Mouse (Mus musculus) lung, postnatal 0 days (tissue): ENCODE data around the gene Fut1. TPM values are rescaled to one million over a fixed set of nuclear protein-coding genes. Genes with fewer than 3 reads are reported as not detected.

Experiments
- ATAC-seq: fragments of 200-750 bp; cut with Nextera tagmentation; 2 replicates; pipeline ENCODE4 v1.8.0; 2017; ENCODE audit warnings: moderate library complexity
- DNase-seq: peaks from one replicate; pipeline ENCODE4 v3.0.0-alpha.2; 2016; ENCODE audit warnings: low spot score
- H3K27ac ChIP-seq: fragments of 300-500 bp; sonication (generic); 2 replicates; pipeline ENCODE4 v1.5.1; 2014; ENCODE audit warnings: antibody characterized with exemption, mild to moderate bottlenecking, low read length, mixed read lengths
- H3K27me3 ChIP-seq: fragments of 300-500 bp; sonication (generic); replicated peaks from 2 replicates; pipeline ENCODE4 v1.6.1; 2014; ENCODE audit warnings: low read length, mixed read lengths; ENCODE audit not compliant: insufficient read depth
- H3K36me3 ChIP-seq: fragments of 300-500 bp; sonication (generic); 2 replicates; pipeline ENCODE4 v1.6.1; 2014; ENCODE audit warnings: low read length, mixed read lengths; ENCODE audit not compliant: insufficient read depth
- H3K4me1 ChIP-seq: fragments of 300-500 bp; sonication (generic); 2 replicates; pipeline ENCODE4 v1.6.1; 2014; ENCODE audit warnings: antibody characterized with exemption, low read depth, low read length, mixed read lengths; ENCODE audit not compliant: insufficient read depth
- H3K4me2 ChIP-seq: fragments of 300-500 bp; sonication (generic); replicated peaks from 2 replicates; pipeline ENCODE4 v1.6.1; 2014; ENCODE audit warnings: low read depth, mild to moderate bottlenecking, low read length, moderate library complexity, mixed read lengths
- H3K4me3 ChIP-seq: fragments of 300-500 bp; sonication (generic); 2 replicates; pipeline ENCODE4 v1.5.1; 2014; ENCODE audit warnings: low read depth, low read length
- H3K9ac ChIP-seq: fragments of 300-500 bp; sonication (generic); replicated peaks from 2 replicates; pipeline ENCODE4 v1.6.1; 2014; ENCODE audit warnings: low read depth, mild to moderate bottlenecking
- H3K9me3 ChIP-seq: fragments of 300-500 bp; sonication (generic); 2 replicates; pipeline ENCODE4 v1.6.1; 2016; ENCODE audit warnings: low read length, mixed read lengths
- CTCF ChIP-seq: IDR thresholded peaks from 2 replicates; pipeline ENCODE4 v1.5.1; 2016; ENCODE audit warnings: antibody characterized with exemption, mild to moderate bottlenecking
- EP300 ChIP-seq: IDR thresholded peaks from 2 replicates; pipeline ENCODE4 v1.6.1; 2016; ENCODE audit warnings: antibody characterized with exemption, mild to moderate bottlenecking, control low read depth
- WGBS: fragments of 180-500 bp; shearing (Covaris S2); extraction: QIAGEN DNeasy Blood & Tissue Kit; methylation state at CpG from one replicate; pipeline ENCODE4 v1.1.7; 2014; 5-methylcytosine and 5-hydroxymethylcytosine counted together
- polyA plus RNA-seq: library from polyadenylated mRNA; unstranded; fragments of >200 nt; fragmentation: Nextera tagmentation; extraction: Ambion mirVana; gene quantifications from 2 replicates; pipeline ENCODE4 v1.2.1, GENCODE M21; 2015

Fut1 gene
- polyA plus RNA-seq, 1 experiment from 2014 or later, result 0.13 TPM

DNA sequence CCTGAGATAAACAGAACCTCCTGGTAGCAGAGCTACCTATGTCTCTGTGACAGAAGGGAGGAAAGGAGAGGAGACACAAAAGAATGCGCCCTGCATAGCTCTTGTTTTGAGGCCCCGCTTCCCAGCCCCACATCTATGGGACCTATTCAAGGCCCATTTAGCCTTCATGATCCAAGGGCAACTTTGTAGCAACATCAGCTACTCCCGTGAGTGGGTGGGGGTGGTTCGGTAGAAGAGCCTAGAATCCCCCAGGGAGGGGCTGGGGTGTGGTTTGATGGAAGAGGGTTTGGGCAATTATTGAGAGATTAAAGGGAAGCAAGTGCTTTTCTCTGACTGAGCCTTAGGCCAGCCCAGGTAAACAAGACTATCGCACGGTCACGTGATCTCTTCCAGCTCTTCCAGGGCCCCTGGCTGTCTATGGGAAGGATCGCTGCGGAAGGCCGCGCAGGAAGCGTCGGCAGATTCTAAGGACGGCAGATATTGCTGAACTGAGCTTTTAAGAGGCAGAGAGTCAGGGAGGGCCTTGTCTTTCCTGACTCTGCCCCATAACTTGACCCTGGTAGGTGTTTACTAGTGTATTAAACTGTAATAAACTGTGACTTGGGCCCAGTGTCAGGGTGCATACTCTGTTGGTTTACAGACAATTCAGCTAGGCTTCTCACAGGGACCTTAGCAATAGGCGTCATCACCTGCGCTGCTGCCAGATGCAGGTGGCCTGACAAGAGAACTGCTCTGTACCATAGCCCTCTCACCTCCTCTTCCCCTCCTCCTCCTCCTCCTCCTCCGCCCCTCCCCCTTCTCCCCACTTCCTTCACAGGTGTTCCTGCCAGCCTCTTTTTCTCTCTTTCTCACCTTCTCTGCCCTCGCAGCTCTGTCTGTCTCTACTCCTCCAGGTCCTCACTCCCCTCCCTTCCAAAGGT lies 17.9 kb upstream of the Fut1 start:
- H3K4me3 ChIP-seq, result no peak overlapping the region
- no peak for DNase-seq
- no peaks in the 10 kb centered on the region for H3K4me1 ChIP-seq
- no peaks in the 10 kb centered on the region for H3K36me3 ChIP-seq
- H3K27ac ChIP-seq, result no peak overlapping the region
- no peaks in the 10 kb centered on the region for H3K9me3 ChIP-seq
- H3K9ac ChIP-seq, result no peak overlapping the region
- no peak overlapping the region for H3K4me2 ChIP-seq
- ATAC-seq, result 0 out of 2 replicates have a peak, but pooled peaks have one; percentile 26
- 34% methylated on average over 18 of the region's 18 CpGs for WGBS
- no peaks in the 10 kb centered on the region for H3K27me3 ChIP-seq
- TF ChIP-seq EP300, result no peak
- TF ChIP-seq CTCF, result no peak

DNA sequence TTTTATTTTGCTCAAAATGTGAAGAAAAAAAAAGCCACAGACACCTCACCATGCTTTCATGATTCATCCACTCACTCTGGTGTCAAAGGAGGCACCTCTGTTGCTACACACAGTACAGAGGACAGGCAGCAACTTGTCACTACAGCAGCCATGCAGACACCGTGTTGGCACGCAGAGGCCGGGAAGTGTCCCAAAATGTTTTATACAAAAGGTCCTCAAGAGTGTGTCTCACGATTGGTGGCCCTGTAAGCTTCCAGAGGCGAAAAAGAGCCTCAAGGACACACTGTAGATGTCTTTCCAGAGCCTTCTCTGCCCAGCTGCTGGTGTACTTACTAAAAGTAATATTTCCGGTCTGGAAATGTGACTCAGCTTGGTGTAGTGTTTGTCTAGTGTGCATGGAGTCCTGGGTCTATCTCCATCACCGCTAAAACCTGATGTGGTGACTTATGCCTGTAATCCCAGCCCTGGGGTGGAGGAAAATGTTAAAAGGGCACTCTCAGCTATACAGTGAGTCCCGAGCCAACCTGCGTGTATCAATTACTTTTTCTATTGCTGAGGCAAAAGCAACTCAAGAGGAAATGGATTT lies 11.3 kb upstream of the Fut1 start:
- H3K4me1 ChIP-seq, result no peaks in the 10 kb centered on the region
- ATAC-seq (no peak), DNase-seq (peak; percentile 49)
- H3K9me3 ChIP-seq, result no peaks in the 10 kb centered on the region
- 52% methylated on average over 9 of the region's 9 CpGs for WGBS
- H3K9ac ChIP-seq, result no peak overlapping the region
- TF ChIP-seq EP300 (no peak), CTCF (no peak)
- H3K27ac ChIP-seq, result no peak overlapping the region
- H3K4me2 ChIP-seq, result no peak overlapping the region
- no peaks in the 10 kb centered on the region for H3K27me3 ChIP-seq
- no peaks in the 10 kb centered on the region for H3K36me3 ChIP-seq
- no peak overlapping the region for H3K4me3 ChIP-seq

DNA sequence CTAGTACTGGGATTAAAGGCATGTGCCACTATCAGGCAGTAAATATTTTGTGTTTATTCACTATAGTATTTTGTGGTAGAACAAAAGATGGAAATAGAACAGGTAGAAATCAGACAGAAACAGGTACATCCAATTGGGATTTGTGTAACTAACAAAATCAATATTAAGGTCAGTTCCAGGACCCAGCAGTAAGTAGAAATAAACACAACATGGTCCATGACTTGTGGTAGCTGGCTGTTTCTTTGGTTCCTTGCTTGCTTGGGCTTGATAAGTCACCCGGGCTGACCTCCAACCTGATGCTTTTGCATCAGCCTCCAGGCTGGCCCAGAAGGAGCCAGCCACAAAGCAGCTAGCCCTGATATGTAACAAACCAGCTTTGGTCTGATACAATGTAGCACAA lies 7.6 kb upstream of the Fut1 start:
- Histone ChIP-seq H3K4me1 (no peaks in the 10 kb centered on the region), H3K36me3 (no peaks in the 10 kb centered on the region), H3K9me3 (no peaks in the 10 kb centered on the region), H3K27ac (no peak overlapping the region), H3K9ac (no peak overlapping the region), H3K4me3 (no peak overlapping the region), H3K4me2 (no peak overlapping the region), H3K27me3 (no peaks in the 10 kb centered on the region)
- no peak for DNase-seq
- WGBS, result 39% methylated on average over 1 of the region's 1 CpGs
- TF ChIP-seq EP300 (no peak), CTCF (no peak)
- ATAC-seq, result no peak

DNA sequence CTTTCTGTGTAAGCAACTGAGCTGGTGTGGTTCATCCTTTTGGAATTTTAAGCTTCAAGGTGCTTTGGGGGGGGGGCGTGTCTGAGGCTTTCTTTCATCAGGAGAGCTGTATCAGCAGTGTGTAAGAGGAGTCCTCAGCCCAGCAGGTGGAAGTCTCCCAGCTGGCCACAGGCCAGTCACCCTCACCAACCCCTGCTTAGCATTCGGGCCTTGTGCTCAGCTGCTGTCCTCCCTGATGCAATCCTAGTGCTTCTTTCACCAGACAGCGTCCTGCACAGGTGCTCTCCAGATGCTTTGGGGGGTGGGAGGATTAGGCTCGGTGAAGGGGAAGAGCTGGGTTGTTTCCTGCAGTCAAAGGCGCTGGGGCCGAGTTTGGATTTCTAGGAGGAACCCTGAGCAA lies 812 bp upstream of the Fut1 start:
- Histone ChIP-seq H3K4me3 (no peak overlapping the region), H3K4me2 (no peak overlapping the region), H3K9ac (no peak overlapping the region), H3K27ac (no peak overlapping the region), H3K36me3 (no peaks in the 10 kb centered on the region), H3K9me3 (no peaks in the 10 kb centered on the region), H3K27me3 (peaks cover 7% of the 10 kb centered on the region; the same call in 1 of the 2 replicates), H3K4me1 (0 out of 2 replicates have a peak, but pooled peaks cover 6% of the 10 kb centered on the region)
- TF ChIP-seq CTCF (no peak), EP300 (no peak)
- peak; percentile 47 for ATAC-seq
- WGBS, result 25% methylated on average over 6 of the region's 6 CpGs
- DNase-seq, result peak; percentile 32

DNA sequence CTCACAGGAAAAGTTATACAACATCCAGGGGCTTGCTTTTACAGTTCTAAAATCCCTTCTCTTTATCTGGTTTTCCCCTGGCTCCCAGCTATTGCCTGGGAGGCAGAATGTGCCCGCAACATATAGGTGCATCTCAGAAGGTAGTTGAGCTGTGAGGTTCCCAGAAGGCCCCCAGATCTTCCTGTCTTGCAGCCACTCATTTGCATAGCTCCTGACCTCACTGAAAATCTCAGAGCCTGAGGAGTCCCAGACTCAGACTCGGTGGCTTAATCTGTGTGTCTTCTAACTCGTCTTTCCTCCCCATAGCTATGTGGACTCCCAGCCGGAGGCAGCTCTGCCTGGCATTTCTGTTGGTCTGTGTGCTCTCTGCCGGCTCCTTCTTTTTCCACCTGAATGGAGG lies 1.2 kb downstream of the Fut1 start:
- H3K27ac ChIP-seq, result no peak overlapping the region
- DNase-seq, result no peak
- WGBS, result 84% methylated on average over 5 of the region's 5 CpGs
- H3K4me3 ChIP-seq, result no peak overlapping the region
- no peaks in the 10 kb centered on the region for H3K9me3 ChIP-seq
- H3K4me2 ChIP-seq, result no peak overlapping the region
- H3K9ac ChIP-seq, result no peak overlapping the region
- H3K4me1 ChIP-seq, result 0 out of 2 replicates have a peak, but pooled peaks cover 6% of the 10 kb centered on the region
- H3K27me3 ChIP-seq, result peaks cover 7% of the 10 kb centered on the region; the same call in 1 of the 2 replicates
- ATAC-seq, result no peak
- TF ChIP-seq CTCF (no peak), EP300 (no peak)
- no peaks in the 10 kb centered on the region for H3K36me3 ChIP-seq

DNA sequence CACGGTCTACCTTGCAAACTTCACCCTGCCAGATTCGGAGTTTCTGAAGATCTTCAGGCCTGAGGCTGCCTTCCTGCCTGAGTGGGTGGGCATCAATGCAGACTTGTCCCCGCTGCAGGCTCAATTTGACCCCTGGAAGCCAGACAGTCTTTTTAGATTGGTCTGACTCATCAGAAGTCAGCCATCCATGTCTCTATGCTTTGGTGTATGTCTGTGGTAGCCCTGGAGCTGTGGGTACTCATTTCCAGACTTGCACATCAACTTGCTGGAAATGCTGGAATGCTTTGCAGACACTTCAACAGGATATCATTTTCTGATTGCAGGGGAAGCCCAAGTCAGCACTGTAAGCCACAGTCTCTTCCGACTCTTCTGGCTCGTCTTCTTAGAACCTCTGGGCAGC lies 2.5 kb downstream of the Fut1 start:
- DNase-seq (no peak), ATAC-seq (no peak)
- Histone ChIP-seq H3K27ac (no peak overlapping the region), H3K4me2 (no peak overlapping the region), H3K27me3 (peaks cover 7% of the 10 kb centered on the region; the same call in 1 of the 2 replicates), H3K4me3 (no peak overlapping the region), H3K36me3 (no peaks in the 10 kb centered on the region), H3K9me3 (no peaks in the 10 kb centered on the region), H3K9ac (no peak overlapping the region), H3K4me1 (0 out of 2 replicates have a peak, but pooled peaks cover 6% of the 10 kb centered on the region)
- WGBS, result 85% methylated on average over 5 of the region's 5 CpGs
- TF ChIP-seq EP300, result no peak
- no peak for TF ChIP-seq CTCF
